25 mouse cellular contexts compared by ENCODE assay signal in genomic region chr9:54356756-54357155, GRCm38 (mm10).
"Had no signal": no experiment of that assay in that cellular context is flagged by ENCODE, and none has a peak within 500 bp of the region (broad histone marks: within the 10 kb centered on the region; RNA-seq: fewer than 3 reads in every experiment).

No protein-coding gene starts in this region.

- H3K4me1 ChIP-seq: heart, embryonic 13.5 days; heart, embryonic 15.5 days; intestine, embryonic 15.5 days; limb, embryonic 13.5 days; limb, embryonic 15.5 days; liver, embryonic 12.5 days had no signal

- DNase-seq: gastrocnemius, postnatal 14 days; gastrocnemius, postnatal 36 days; heart, adult 11 months; heart, adult 2 months; heart, postnatal 14 days; heart, postnatal 36 days; kidney, adult 18-20 months; kidney, adult 8-10 months; kidney, postnatal 10 days; kidney, postnatal 25 days; kidney, postnatal 4 days; left cerebral cortex, postnatal 4 days had no signal

- H3K4me2 ChIP-seq: heart, embryonic 11.5 days; heart, embryonic 13.5 days; heart, embryonic 15.5 days; hindbrain, embryonic 14.5 days; intestine, embryonic 15.5 days; limb, embryonic 13.5 days; limb, embryonic 15.5 days; liver, embryonic 12.5 days had no signal

- H3K9ac ChIP-seq: heart, embryonic 13.5 days; heart, embryonic 15.5 days; hindbrain, embryonic 14.5 days; intestine, embryonic 15.5 days; limb, embryonic 13.5 days; limb, embryonic 15.5 days; liver, embryonic 12.5 days; liver, embryonic 14.5 days had no signal

- ATAC-seq: hindbrain, embryonic 16.5 days; inflammation-experienced regulatory T-cells, adult 6 months; intestine, embryonic 15.5 days; intestine, postnatal 0 days; liver, embryonic 12.5 days had no signal

- H3K36me3 ChIP-seq: heart, embryonic 13.5 days; heart, embryonic 15.5 days; intestine, embryonic 15.5 days; limb, embryonic 13.5 days; limb, embryonic 15.5 days; liver, embryonic 12.5 days had no signal

- H3K4me3 ChIP-seq: heart, adult 2 months; heart, embryonic 13.5 days; heart, embryonic 15.5 days; intestine, embryonic 15.5 days; layer of hippocampus, adult 2 months; limb, embryonic 13.5 days; limb, embryonic 15.5 days; liver, embryonic 12.5 days had no signal

- H3K27me3 ChIP-seq: heart, embryonic 13.5 days; heart, embryonic 15.5 days; intestine, embryonic 15.5 days; limb, embryonic 13.5 days; limb, embryonic 15.5 days; liver, embryonic 12.5 days had no signal

- H3K27ac ChIP-seq: heart, adult 2 months; heart, embryonic 13.5 days; heart, embryonic 15.5 days; hindbrain, embryonic 14.5 days; intestine, embryonic 15.5 days; layer of hippocampus, adult 2 months; limb, embryonic 13.5 days; limb, embryonic 15.5 days; liver, embryonic 12.5 days; liver, embryonic 14.5 days had no signal

- H3K9me3 ChIP-seq: heart, embryonic 13.5 days; heart, embryonic 15.5 days; intestine, embryonic 15.5 days; limb, embryonic 13.5 days; limb, embryonic 15.5 days; liver, embryonic 12.5 days had no signal
